Mouse (Mus musculus): ENCODE results near the gene Actl7a.

- no peak for TF ChIP-seq CTCF (conservative IDR thresholded peaks at IDR 0.05; ENCODE audit: low read length)
- no peak for TF ChIP-seq NANOG (IDR thresholded peaks at IDR 0.05; ENCODE audit: borderline replicate concordance, low read length)
Measured at GRCm38 (mm10) chr4:56740611-56741010, 2.6 kb upstream of the Actl7a start.
